Mouse (Mus musculus) left cerebral cortex, postnatal 10 days (tissue): ENCODE results near the gene Rnf220. TPM values are rescaled to one million over a fixed set of nuclear protein-coding genes. Genes with fewer than 3 reads are reported as not detected.
A peak's percentile ranks its signal among the peaks of the same experiment; 100 is the strongest.

Experiments
- DNase-seq, 2 experiments: peaks; one replicate each; pipeline ENCODE4 v3.0.0; 2021 to 2022; ENCODE audit warnings: low spot score in 2 of 2, mixed read lengths in 1 of 2; ENCODE audit errors: extremely low spot score in 1 of 2
- intact Hi-C: fragments of 180-260 bp; cut with DNase I; formaldehyde crosslinking; loops from one replicate; pipeline ENCODE4 v1.15.1; 2025
- total RNA-seq, 2 experiments: library from RNA; stranded (reverse); gene quantifications; 2 replicates each; pipeline ENCODE4 v1.2.3; 2021

The Rnf220 gene
- 100 to 1,000 TPM; 136 to 144 TPM for total RNA-seq

DNA sequence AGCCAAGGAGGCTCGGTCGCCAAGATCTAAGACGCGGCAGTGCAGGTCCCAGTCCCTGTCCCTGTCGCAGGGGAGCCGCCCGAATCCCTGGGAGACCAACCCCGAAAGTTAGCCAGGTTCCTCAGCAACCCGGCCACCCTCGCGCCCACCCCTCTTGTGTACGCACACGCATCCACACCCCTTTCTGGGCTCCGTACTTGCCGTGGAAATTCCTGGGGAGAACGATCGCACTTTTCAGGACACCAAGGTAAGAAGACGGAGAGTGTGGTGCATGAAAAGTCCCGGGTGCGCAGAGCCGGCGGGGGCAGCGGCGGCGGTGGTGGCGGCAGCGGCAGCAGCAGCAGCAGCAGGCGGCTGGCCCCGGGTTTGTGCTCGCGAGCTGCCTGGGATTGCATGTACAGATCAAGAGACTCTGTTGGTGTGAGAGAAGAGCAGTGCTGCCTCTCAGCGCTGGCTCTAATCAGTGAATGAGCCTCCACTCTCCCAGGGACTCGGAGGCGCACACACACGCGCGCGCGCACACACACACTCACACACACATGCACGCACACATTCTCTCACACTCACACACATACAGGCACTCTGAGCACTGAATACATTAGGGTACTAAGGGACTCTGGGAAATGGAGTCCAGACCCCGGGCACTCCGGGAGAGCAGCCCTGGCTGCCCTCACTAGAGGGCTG lies at the start of gene Rnf220:
Gene Rnf220, minus strand, starts transcription at position 571 of the 684 bp plus-strand sequence.
- intact Hi-C loops: no loop called here

DNA sequence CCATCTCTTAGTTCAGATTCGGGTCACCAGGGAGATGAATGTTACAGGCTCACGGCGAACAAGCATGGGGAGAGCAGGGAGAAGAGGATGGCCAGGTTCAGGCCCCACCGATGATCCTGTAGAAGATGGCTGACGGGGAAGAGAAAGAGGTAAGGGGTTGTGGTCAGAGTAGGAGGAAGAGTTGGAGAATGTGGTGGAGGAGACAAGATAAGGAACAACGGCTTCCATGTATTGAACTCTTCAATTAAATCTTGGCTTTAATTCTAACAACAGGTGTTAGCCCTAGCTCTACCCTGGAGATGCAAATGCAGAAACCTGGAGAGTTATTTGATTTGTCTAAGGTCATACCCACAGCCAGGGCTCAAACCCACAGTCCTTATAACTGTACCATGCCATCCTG lies 49.8 kb upstream of the Rnf220 start:
- no peak for DNase-seq
- intact Hi-C loops: no loop called here

More for the DNA sequence above, at the start of gene Rnf220:
- peak in 1 of 2 experiments; percentile 77 for DNase-seq

DNA sequence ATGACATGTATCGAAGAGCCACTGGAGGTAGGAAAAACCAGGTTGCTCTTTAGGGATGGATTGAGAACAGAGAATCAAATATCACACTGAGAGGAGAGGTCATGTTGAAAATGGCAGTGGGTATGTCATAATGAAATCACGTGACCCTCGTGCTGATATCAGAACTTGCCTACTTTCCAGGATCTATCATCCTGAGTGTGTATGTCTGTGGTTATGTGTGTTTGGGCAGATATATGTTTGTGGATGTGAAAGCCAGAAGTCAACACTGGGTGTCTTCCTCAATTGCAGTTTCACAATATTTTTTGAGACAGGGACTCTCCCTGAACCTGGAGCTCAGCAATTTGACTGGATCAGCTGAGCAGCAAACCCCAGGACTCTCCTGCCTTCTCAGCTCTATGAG lies 48.6 kb upstream of the Rnf220 start:
- DNase-seq: no peak
- intact Hi-C loops: no loop called here

DNA sequence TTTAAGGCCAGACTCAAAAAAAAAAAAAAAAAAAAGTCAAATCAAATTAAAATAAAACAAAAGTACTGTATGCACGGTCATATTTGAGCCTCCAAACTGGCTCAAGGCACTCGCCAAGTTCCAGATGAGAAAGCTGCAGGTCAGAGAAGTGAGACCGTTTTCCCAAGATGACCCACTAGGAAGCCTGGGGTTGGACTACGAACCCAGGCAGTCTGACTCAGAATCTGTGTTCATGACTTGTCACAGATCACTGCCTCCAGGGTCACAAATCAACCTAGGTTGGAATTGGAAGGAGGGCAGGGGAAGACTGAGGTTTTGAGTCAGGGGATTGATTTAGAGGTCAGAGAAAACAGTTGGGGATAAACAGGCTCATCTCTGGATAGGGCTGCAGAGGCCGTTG lies 43.7 kb upstream of the Rnf220 start:
- DNase-seq: no peak
- intact Hi-C loops: no loop called here

DNA sequence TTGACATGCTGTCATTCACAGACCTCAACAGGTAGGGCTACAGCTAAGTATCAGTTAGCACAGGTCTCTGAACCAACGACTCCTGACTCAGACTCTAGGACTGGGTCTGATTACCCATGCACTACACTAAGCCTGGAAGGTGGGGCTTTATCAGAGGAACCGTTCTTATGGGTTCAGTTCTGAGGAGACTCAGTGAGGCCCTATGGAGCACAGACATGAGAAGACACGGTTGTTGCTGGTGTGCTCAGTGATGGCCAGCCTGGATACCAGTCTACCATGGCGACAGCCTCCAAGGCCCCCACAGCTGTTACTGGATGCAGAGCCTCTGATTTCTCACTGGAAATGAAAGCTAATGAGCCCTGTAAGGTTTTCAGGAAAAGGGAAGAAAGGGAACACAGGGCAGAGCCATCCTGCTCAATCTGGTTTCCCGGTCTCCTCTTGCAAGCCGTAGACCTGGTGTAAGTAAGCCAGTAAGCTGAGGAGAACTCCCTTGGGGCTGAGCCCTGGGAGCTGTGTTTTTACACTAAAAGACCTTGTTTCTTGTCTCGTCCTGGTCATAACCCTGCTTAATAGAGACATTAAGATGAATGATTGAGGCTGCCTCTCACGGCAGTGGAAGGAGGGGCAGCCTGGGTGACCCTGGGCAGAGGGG lies 42.6 kb upstream of the Rnf220 start:
- intact Hi-C loops: no loop called here
- DNase-seq: no peak

DNA sequence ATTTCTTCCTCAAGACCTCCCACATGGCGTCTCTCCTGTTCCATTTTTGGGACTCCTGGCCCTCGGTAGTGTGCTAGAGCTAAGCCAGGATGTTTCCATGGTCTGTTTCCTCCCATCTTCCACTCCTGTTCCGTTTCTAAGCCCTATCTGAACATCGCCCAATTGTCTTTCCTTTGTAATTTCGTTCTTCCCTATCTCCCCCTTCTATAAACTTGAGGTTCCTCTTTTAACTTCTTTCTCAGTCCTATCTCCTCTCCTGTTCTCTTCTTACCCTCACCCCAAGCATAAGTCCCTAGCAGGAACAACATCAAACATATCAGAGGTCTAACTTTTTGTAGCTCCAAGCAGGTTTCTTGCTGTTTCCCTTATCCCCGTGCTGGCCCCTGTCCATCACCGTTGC lies 40.1 kb upstream of the Rnf220 start:
- intact Hi-C loops: no loop called here
- no peak for DNase-seq

DNA sequence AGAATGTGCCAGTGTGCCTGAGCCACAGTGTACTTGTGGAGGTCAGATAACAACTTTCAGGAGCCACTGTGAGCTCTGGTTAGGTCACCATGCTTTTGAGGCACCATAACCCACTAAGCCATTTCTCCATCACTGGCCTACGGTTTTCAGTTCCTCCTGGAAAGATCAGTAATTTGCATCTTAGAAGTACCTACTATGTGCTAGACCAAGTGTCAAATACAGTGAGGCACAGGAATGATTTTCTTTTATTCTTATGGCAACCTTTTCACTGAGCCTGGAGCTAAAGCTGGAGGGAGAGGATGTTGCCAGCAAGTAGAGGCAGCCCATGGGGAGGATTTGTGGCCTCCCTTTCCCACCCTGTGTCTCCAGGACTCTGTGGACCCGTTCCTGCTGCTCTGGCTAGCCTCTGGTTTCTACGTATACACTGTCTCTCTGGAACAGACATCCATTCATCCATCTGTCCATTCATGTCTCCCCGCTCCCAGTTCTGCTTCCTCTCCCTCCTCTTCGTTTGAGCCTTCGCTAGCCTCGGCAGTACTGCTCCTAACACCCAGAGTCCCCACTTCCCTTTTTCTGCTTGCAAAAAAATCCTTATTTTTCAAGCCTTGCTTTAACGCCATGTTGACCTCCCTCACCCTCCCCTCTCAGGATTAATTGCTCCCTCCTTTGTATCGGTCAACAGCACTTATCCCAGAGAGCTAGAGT lies 38.8 kb upstream of the Rnf220 start:
- intact Hi-C loops: no loop called here

DNA sequence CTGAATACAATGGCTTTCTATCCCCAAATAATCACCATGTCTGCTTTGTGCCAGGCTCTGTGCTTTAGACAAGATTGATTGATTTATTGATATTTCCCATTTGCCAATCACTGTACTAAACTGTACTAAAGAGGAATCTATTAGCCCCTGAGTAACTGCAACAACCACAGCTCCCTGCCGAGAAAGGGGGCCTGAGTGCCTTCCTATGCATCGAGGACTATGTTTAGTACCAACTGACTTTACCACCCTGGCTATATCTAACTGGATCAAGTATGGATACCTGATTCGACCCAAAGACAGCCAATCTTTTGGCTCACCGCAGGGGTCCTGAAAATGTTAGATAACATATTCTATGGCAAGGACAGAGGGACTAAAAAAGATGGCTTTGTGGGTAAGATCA lies 33.0 kb upstream of the Rnf220 start:
- intact Hi-C loops: loop anchor here (5.0 kb wide), 1 partner anchor 208 kb away; no protein-coding TSS in a partner anchor

More for the DNA sequence above, 38.8 kb upstream of the Rnf220 start:
- no peak for DNase-seq

DNA sequence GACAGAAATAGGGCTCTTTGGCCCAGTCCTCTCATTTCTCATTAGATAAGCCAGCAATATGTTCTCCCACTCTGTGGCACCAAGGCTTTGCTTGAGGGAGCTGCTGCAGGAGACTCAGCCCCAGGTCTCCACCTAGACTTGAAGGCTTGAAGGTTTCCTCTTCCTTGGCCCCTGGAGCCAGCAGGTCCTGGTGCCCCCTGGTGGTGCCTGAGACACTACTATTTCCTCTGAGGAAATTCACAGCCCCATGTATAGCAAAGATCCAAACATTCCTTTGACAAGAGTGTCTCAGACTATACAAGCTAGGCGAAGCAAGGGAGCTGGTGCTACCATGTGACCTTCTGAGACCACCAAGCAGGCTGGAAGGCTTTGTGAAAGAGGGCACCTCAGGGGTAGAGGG lies 31.1 kb upstream of the Rnf220 start:
- DNase-seq: peak in 1 of 2 experiments; percentile 62
- intact Hi-C loops: loop anchor here (5.0 kb wide), 1 partner anchor 206 kb away; no protein-coding TSS in a partner anchor

More for the DNA sequence above, 33.0 kb upstream of the Rnf220 start:
- no peak for DNase-seq

DNA sequence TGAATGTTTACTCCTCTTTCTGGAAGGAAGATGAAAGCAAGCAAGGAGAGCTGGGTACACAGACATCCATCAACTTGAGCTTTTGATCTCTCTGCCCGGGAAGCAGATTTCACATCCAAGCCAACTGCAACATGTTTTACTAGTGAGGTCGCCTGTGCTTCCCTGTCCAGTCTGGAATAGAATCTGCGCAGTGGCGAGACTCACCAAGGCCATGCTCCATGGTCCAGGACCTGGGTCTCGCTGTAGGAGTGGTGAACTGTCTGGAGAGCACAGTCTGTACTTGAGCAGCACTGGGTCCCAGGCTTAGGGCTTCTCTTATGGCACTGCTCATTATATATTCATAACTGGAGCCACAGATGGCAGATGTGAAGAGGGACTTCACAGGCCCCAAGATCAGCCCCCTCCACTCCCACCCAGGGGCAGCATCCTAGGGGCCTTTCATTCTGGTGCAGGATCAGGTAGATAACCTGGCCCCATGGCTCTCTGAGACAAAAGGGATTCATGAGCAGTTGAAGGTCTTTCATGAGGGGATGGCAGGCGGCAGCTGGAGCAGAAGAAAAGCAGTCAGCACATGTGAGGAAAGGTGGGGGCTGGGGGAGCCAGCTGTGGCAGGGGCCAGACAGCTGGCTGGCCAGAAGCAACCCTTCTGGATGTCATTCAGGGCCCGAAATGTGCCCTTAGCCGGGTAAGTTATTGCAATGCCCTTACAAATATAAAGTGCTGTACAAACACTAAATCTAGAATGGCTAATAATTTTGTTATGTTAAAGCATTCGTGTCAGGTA lies 30.5 kb upstream of the Rnf220 start:
- intact Hi-C loops: loop anchor here (5.0 kb wide), 1 partner anchor 205 kb away; no protein-coding TSS in a partner anchor
- no peak for DNase-seq

DNA sequence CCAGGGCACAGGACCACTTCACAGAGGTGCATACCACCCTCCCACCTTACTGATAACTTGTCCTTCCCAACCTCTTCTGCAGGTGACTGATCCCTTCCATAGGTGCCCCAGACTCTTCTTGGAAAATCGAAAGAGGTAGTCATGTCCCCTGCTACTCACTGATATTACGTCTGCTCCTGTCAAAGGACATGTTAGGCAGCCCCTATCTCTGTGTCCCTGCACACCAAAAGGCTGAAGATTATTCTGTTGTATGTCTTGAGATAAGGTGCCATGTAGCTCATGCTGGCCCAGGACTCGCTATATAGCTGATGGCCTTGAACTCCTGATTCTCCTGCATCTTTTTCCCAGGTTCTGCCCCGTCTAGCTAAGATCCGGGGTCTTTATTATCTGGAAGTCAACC lies 29.1 kb upstream of the Rnf220 start:
- intact Hi-C loops: loop anchor here (5.0 kb wide), 1 partner anchor 204 kb away; no protein-coding TSS in a partner anchor

DNA sequence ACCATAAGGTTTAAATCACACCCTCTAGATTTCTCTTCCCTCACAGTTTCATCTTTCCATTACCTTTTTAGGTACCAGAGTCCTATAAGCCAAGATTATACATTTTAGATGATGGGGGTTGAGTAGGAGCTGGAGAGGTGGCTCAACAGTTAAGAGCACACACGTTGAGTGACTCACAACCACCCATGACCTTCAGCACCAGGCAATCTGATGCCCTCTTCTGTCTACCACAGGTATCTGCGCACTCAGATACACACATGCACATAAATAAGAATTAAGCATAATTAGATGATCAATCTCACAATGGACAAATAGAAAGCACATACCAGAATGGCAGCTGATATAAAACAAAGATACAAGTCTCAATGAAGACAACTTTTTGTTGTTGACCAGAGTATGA lies 24.5 kb upstream of the Rnf220 start:
- intact Hi-C loops: no loop called here
- no peak for DNase-seq

More for the DNA sequence above, 29.1 kb upstream of the Rnf220 start:
- DNase-seq: no peak

DNA sequence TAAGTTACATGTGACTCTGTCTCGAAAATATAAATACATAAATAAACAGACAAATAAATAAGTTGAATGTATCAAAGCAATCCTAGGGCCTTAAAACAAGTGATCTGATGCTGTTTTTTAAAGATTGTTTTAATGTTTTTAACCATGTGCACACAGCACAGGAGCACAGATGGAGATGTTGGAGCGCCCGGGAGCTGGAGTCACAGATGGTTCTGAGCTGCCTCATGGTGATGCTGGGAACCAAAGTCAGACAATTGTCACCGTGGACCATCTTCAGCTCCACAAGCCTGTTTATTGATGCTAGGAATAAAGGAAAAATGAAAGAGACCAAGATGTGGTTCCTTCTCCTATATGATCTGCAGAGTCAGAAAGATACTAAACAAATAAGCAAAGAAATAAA lies 21.4 kb upstream of the Rnf220 start:
- DNase-seq: no peak

DNA sequence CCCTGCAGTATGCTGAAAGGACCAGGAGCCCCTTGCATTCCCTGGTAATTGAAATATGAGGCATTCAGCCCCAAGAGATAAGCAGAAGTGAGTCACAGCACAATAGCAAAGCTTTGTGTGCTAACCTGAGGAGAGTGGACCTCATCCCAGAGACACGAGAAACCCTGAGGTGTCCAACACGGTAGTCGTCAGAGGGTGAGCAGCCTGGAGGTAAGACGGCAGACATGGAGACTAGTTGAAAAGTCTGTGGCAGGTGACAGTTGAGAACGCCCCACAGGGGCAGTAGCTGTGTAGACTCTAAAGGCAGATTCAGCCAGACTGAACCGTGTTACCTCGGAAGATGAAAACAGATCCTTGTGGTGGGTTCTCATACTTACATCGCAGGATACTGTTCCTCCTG lies 2.2 kb upstream of the Rnf220 start:
- no peak for DNase-seq
- intact Hi-C loops: no loop called here

More for the DNA sequence above, 21.4 kb upstream of the Rnf220 start:
- intact Hi-C loops: no loop called here

DNA sequence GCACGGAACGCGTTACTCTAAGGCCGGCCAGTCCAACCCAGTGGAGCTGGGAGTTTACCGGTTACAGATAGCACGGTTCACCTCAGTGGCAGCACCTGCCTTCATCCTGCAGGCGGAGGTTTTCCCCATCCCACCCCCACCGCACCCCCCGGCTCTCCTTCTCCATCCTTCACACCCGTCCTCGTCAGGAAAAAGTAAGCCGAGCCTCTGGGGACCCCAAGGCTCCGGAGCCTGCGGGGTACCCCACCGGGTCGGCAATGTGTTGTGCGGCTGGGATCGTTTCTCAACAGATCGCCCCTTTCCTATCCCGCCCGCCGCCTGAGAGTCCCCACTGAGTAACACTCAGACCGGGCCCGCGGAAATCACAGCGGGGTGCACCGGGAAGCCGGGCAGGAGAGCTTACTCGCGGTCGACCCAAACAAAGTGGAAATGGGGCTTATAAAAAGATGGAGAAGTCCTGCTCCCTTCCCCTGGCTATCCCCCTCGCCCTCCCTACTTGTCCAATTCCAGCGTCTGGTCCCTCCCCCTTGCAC lies 917 bp downstream of the Rnf220 start:
- intact Hi-C loops: no loop called here
- peak in 1 of 2 experiments; percentile 55 for DNase-seq

DNA sequence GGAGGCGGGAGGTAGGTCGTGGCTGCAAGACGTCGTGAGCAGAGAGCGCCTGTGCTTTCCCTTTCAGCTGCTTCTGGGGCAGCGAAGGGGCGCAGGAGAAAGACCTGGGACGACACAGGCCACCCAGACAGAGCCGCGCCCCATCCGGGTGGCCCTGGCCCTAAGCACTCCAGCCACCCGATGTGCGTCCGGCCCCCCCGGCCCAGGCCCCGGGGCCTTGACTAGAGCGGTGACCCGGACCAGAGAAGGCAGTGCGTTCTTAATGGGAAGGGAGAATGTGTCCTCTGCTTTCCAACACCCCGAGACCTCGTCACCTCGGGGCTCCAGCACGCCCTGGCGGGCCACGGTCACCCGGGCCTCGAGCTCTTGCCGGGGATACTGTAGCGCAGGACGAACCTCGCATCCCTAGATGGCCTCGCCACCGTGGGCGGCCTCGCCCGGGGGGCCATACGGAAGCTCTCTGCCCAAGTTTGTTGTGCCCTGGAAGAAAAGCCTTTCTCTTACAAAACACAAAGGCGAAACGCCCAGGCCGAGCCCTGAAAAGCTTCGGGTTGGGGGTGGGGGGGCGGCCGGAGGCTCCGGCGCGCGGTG lies 1.8 kb downstream of the Rnf220 start:
- peak in 1 of 2 experiments; percentile 45 for DNase-seq
- intact Hi-C loops: no loop called here

DNA sequence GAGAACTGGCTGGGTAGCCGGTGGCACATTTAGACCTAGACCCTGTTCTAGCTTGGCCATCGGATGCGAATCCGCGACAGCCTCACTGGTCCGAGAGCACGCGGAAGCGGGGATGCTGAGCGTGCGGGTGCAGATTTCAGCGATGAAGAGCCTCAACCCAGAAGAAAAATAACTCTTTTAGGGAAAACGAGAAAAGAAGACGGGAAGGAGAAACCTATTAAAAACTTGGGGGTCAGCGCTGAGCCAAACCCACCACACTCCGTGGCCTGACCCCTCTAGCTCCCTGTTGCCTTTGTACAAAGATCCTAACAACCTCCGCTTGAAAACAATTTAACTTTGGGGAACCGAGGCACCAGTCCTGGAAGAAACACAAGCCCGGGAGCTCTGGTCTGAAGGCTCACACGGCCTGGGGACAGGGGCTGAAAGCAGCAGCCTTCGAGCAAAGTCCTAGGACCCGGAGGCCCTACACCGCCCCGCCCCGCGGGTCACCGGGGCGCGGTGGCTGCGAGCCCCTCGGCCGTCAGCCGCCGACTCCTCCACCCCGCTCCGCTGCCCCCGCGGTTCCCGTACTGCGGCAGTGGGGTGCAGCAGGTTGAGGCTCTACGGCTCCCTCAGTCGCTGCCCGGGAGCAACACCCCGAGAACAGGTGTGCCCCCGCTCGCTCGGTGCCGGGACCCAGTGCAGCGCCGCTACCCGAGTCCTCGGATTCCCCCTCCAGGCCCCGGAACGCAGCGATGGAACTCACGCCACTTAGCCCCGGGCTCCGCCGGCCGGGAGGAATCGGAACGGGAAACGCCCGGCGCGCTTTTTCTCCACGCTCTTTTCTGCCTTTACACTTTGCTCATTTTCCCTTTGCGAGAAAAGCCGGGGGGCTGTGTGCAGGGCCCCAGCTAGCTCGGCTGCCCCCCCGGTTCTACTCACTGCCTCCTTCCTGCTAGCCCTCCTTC lies 2.7 kb downstream of the Rnf220 start:
- DNase-seq: peak in 1 of 2 experiments; percentile 42
- intact Hi-C loops: no loop called here
